Mouse (Mus musculus) lung, embryonic 16.5 days (tissue): ENCODE measurements around the gene Cbr3. TPM values are rescaled to one million over a fixed set of nuclear protein-coding genes. Genes with fewer than 3 reads are reported as not detected.
A peak's percentile ranks its signal among the peaks of the same experiment; 100 is the strongest.

Source experiments
- ATAC-seq: fragments of 200-750 bp; cut with Nextera tagmentation; 2 replicates; pipeline ENCODE4 v1.8.0; 2017; ENCODE audit warnings: low read depth, mild to moderate bottlenecking, moderate library complexity
- H3K27ac ChIP-seq: fragments of 300-500 bp; sonication (generic); 2 replicates; pipeline ENCODE4 v1.5.1; 2014; ENCODE audit warnings: mild to moderate bottlenecking, control low read depth, low read length
- H3K27me3 ChIP-seq: fragments of 300-500 bp; sonication (generic); 2 replicates; pipeline ENCODE4 v1.6.1; 2014; ENCODE audit warnings: low read depth, low read length, mixed read lengths; ENCODE audit not compliant: control insufficient read depth, insufficient read depth
- H3K36me3 ChIP-seq: fragments of 300-500 bp; sonication (generic); 2 replicates; pipeline ENCODE4 v1.6.1; 2014; ENCODE audit warnings: low read length; ENCODE audit not compliant: control insufficient read depth, insufficient read depth
- H3K4me1 ChIP-seq: fragments of 300-500 bp; sonication (generic); replicated peaks from 2 replicates; pipeline ENCODE4 v1.6.1; 2014; ENCODE audit warnings: low read length, mixed read lengths; ENCODE audit not compliant: control insufficient read depth, insufficient read depth
- H3K4me2 ChIP-seq: fragments of 300-500 bp; sonication (generic); 2 replicates; pipeline ENCODE4 v1.6.1; 2014; ENCODE audit warnings: low read depth, low read length, control low read depth
- H3K4me3 ChIP-seq: fragments of 300-500 bp; sonication (generic); 2 replicates; pipeline ENCODE4 v1.5.1; 2014; ENCODE audit warnings: mild to moderate bottlenecking, low read length, control low read depth
- H3K9ac ChIP-seq: fragments of 300-500 bp; sonication (generic); 2 replicates; pipeline ENCODE4 v1.6.1; 2014; ENCODE audit warnings: low read length, control low read depth
- H3K9me3 ChIP-seq: fragments of 300-500 bp; sonication (generic); 2 replicates; pipeline ENCODE4 v1.6.1; 2016; ENCODE audit warnings: low read length; ENCODE audit not compliant: control insufficient read depth
- WGBS: fragments of 180-500 bp; shearing (Covaris S2); extraction: QIAGEN DNeasy Blood & Tissue Kit; methylation state at CpG from one replicate; pipeline ENCODE4 v1.1.7; 2014; 5-methylcytosine and 5-hydroxymethylcytosine counted together
- polyA plus RNA-seq: library from polyadenylated mRNA; unstranded; fragments of >200 nt; fragmentation: Nextera tagmentation; extraction: Ambion mirVana; gene quantifications from 2 replicates; pipeline ENCODE4 v1.2.1, GENCODE M21; 2015

The Cbr3 gene
- polyA plus RNA-seq, 1 experiment from 2014 or later = 9.0 TPM

DNA sequence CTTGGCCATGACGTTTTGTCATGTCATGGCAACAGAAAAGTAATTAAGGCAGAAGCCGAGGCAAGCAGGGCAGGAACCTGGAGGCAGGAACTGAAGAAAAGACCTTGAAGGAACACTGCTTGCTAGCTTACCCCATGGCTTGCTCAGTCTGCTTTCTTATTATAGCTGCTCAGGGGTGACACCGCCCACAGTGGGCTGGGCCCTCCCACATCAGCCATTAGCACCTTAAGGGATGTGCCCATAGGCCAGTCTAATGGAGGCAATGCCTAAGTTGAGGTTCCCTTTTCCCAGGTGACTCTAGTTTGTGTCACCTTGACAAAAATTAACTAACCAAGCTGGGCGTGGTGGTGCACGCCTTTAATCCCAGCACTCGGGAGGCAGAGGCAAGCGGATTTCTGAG, 24.1 kb downstream of the Cbr3 start:
- H3K9me3 ChIP-seq = no peaks in the 10 kb centered on the region
- no peaks in the 10 kb centered on the region for H3K4me1 ChIP-seq
- no peak overlapping the region for H3K27ac ChIP-seq
- H3K4me3 ChIP-seq = no peak overlapping the region
- no peak overlapping the region for H3K9ac ChIP-seq
- no peaks in the 10 kb centered on the region for H3K27me3 ChIP-seq
- H3K4me2 ChIP-seq = no peak overlapping the region
- no peaks in the 10 kb centered on the region for H3K36me3 ChIP-seq
- no peak for ATAC-seq
- WGBS = 86% methylated on average over 7 of the region's 7 CpGs

DNA sequence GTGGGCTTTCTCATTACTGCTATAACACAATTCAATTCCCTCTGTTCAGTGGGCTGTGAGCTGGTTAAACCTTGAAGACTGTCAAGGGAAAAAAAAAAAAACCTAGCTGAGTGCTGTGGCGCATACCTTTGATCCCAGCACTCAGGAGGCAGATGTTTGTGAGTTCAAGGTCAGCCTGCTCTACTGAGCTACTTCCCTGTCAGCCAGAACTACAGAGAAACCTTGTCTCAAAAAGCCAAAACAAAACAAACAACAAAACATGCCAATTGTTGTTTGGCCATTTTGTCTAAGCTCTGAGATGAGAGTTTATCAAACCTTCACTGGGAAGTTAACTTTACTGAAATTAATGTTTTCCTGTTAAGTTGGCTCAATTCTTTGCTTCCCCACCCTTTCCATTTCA, 26.2 kb downstream of the Cbr3 start:
- no peak overlapping the region for H3K4me3 ChIP-seq
- no peaks in the 10 kb centered on the region for H3K36me3 ChIP-seq
- peaks cover 10% of the 10 kb centered on the region for H3K4me1 ChIP-seq
- ATAC-seq = no peak
- no peak overlapping the region for H3K4me2 ChIP-seq
- H3K9me3 ChIP-seq = no peaks in the 10 kb centered on the region
- no peaks in the 10 kb centered on the region; the same call in 1 of the 2 replicates for H3K27me3 ChIP-seq
- no peak overlapping the region for H3K9ac ChIP-seq
- no peak overlapping the region for H3K27ac ChIP-seq
- 55% methylated on average over 1 of the region's 1 CpGs for WGBS

DNA sequence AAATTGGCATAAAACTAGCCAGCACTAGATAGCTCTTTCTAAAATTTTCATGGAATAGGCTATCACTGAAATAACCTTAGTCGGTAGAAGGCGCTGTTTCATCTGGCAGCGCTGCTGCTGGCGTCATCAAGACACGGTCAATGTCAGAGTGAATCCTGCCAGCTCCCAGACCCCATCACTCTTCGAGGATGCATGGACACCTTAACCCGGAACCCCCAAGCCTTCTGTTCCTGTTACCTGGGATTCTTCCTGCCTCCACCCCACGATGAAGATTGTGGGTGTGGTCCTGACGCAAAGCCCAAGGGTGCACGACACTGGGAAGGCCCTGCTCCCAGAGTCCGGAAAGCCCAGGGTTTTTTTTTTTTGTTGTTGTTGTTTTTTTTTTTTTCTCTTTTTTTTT, 27.9 kb downstream of the Cbr3 start:
- Histone ChIP-seq H3K4me1 (peaks cover 15% of the 10 kb centered on the region), H3K4me3 (peak overlapping the region; percentile 79), H3K36me3 (no peaks in the 10 kb centered on the region), H3K27me3 (no peaks in the 10 kb centered on the region; the same call in 1 of the 2 replicates), H3K27ac (peak overlapping the region; percentile 70), H3K4me2 (peak overlapping the region; percentile 73), H3K9ac (peak overlapping the region; percentile 55; the same call in 1 of the 2 replicates), H3K9me3 (no peaks in the 10 kb centered on the region)
- under 1% methylated on average over 11 of the region's 11 CpGs for WGBS
- peak; percentile 29 for ATAC-seq

DNA sequence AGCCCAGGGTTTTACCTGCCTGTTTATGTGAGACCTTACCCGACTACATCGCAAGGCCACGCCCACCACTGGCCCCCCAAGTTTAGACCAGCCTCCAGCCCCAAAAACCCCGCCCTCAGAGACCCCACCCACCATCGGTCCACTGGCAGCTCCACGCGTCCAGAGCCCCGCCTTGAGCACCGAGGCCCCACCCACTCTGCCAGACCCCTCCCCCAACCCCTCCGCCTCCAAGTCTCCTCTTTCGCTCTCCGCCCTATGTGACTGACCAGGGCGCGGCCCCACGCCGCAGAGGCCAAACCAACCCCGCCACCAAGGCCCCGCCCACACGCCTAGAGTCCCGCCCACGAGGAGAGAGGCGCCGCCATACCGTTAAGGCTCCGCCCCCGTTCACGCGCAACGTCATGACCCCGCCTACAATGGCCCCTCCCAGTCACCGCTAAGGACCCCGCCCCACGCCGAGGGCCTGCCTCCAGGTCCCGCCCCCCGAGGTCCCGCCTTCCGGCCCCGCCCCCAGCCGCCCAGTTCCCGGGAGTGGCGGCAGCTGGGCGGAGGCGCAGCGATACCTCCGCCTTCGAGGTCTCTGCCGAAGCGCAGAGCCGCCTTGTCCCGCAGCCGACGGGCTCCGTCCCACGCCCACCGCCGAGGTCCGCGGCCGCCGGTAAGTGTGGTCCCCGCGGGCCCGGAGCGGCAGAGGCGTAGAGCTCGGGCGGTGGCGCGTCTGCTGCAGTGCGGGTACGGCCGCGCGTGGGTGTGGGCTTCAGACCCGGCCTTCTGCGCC, 28.6 kb downstream of the Cbr3 start, which contains the start of gene Dop1b:
TSS of gene Dop1b (plus strand) at position 494 of the 778 bp plus-strand sequence.
- ATAC-seq = peak; percentile 95
- Histone ChIP-seq H3K4me3 (peak within 1 kb of the TSS; percentile 79), H3K36me3 (no peaks in the 10 kb centered on the region), H3K9me3 (no peaks in the 10 kb centered on the region), H3K9ac (peak within 1 kb of the TSS; percentile 89), H3K27me3 (no peaks in the 10 kb centered on the region; the same call in 1 of the 2 replicates), H3K4me1 (peaks cover 22% of the 10 kb centered on the region), H3K27ac (peak within 1 kb of the TSS; percentile 70), H3K4me2 (peak within 1 kb of the TSS; percentile 87)
- WGBS = under 1% methylated on average over 56 of the region's 77 CpGs

DNA sequence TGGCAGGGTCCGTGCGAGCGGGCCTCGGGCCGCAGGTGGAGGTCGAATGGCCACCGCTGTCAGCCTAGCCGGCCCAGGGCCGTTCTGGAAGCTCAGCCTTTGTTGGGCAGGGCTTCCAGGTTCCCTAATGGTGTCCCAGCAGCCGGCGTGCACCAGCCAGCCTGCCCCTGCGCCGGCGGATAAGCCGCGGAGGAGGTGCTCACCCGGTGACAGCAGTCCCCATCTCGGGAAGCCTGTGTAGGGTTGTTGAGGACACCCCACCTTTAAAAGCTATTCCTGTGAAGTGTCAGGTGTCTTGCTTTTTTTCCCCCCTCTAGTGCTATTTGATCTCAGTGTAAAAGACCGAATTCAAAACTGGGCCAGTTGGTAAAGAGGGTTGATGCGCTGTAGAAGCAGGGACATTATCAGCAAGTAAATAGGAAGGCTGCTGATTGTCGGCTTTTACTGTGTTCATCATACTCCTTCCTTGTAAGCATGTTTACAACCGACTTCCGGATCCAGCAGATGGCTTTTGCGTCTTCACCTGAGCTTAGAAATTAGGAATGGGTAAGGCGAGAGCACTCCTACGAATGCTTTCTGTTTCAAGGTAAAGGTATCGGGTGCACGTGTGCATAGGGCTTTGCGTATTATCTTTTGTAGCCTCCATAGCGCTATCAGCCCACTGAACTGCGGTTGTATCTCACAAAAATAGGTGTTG, 29.3 kb downstream of the Cbr3 start:
- H3K36me3 ChIP-seq = no peaks in the 10 kb centered on the region
- H3K27me3 ChIP-seq = no peaks in the 10 kb centered on the region; the same call in 1 of the 2 replicates
- H3K4me2 ChIP-seq = peak overlapping the region; percentile 87
- H3K27ac ChIP-seq = peak overlapping the region; percentile 41
- H3K9me3 ChIP-seq = no peaks in the 10 kb centered on the region
- H3K4me3 ChIP-seq = peak overlapping the region; percentile 79
- ATAC-seq = no peak
- peak overlapping the region; percentile 89 for H3K9ac ChIP-seq
- peaks cover 29% of the 10 kb centered on the region for H3K4me1 ChIP-seq
- 6% methylated on average over 31 of the region's 31 CpGs for WGBS

DNA sequence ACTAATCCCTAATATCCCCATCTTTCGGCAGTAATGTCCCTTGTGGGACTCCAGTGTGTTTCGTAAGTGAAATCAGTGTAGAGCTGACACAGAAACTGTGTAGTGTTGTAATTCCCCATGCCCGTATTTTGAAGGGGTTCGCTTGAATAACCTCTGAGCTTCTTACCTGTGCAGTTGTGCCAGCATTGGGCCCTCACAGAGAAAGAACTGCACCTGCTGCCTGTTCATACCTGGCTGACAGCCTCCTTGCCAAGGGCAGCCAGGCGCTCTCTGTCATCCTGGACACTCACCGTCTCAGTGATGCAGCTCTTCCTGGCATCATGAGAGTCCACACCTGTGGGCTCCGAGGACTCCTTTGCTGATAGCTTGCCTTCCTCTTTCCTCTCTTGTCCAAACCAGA, 30.0 kb downstream of the Cbr3 start:
- no peaks in the 10 kb centered on the region for H3K9me3 ChIP-seq
- H3K9ac ChIP-seq = no peak overlapping the region
- H3K4me2 ChIP-seq = peak overlapping the region; percentile 87
- no peaks in the 10 kb centered on the region for H3K36me3 ChIP-seq
- WGBS = 75% methylated on average over 7 of the region's 7 CpGs
- no peak overlapping the region for H3K27ac ChIP-seq
- no peak for ATAC-seq
- H3K27me3 ChIP-seq = no peaks in the 10 kb centered on the region; the same call in 1 of the 2 replicates
- peaks cover 30% of the 10 kb centered on the region for H3K4me1 ChIP-seq
- H3K4me3 ChIP-seq = peak overlapping the region; percentile 79

DNA sequence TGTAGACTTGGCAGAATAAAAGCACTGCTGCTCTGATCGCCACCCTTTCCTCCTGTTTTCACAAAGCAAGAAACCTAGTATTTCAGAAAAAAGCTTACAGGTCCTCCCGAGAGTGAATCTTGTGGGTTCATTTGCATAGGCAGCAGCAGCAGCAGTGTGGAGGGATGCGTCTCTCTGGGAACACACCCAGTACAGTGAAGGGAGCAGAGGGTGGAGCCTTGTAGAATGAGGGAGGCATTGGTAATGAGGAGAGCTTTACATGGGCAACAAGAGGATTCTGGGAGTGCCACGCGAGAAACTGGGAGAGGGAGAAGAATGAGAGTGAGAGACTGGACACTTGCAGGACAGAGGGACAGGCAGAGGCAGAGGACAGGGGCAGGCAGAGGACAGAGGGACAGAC, 31.4 kb downstream of the Cbr3 start:
- Histone ChIP-seq H3K27me3 (no peaks in the 10 kb centered on the region; the same call in 1 of the 2 replicates), H3K4me2 (no peak overlapping the region), H3K4me1 (peaks cover 30% of the 10 kb centered on the region), H3K27ac (no peak overlapping the region), H3K4me3 (no peak overlapping the region), H3K36me3 (no peaks in the 10 kb centered on the region), H3K9me3 (no peaks in the 10 kb centered on the region), H3K9ac (no peak overlapping the region)
- ATAC-seq = no peak
- 35% methylated on average over 5 of the region's 5 CpGs for WGBS

DNA sequence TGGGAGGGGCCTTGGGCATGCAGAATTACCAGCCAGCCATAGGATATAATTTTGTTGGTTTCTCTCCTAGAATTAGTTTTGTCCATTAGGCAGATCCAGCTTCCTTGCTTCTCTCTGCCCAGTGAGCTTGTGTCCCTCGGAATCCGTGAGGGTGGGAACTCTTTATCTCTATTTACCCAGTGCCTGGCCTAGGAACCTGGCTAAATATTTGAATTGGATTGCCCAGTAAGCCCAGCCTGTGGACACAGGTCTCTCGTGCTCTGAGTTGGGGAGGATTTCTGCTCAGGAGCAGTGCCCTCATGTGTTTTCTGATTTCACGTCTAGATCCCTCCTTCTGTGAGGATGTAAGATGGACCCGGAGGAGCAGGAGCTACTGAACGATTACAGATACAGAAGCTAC, 32.8 kb downstream of the Cbr3 start:
- no peak for ATAC-seq
- no peak overlapping the region for H3K4me2 ChIP-seq

DNA sequence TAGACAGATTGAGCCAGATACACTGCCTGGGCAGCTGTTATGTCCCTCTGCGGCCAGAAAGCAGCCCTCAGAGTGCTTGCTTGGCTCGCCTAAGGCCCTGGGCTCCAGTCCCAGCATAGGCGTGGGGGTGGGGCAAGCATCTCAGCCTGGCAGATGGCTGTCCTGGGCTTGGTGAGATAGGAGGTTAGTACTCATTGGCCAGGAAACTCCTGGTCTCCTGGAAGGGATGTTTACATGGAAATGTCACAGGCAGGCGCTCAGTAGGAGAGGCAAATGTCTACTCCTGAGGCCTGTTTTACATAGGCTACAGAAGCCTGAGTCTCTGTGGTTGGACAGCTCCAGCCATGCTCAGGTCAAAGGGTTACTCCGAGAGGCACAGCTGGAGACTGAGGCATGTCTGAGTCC, 34.3 kb downstream of the Cbr3 start:
- H3K4me3 ChIP-seq = no peak overlapping the region
- WGBS = 22% methylated on average over 5 of the region's 5 CpGs
- H3K9ac ChIP-seq = no peak overlapping the region
- H3K4me1 ChIP-seq = peaks cover 29% of the 10 kb centered on the region
- ATAC-seq = peak; percentile 71
- 0 out of 2 replicates have a peak overlapping the region, but pooled peaks have one; percentile 14 for H3K27ac ChIP-seq
- H3K36me3 ChIP-seq = no peaks in the 10 kb centered on the region
- no peaks in the 10 kb centered on the region for H3K9me3 ChIP-seq
- H3K4me2 ChIP-seq = no peak overlapping the region
- no peaks in the 10 kb centered on the region; the same call in 1 of the 2 replicates for H3K27me3 ChIP-seq

More for the DNA sequence above, 32.8 kb downstream of the Cbr3 start:
- no peaks in the 10 kb centered on the region for H3K9me3 ChIP-seq
- H3K9ac ChIP-seq = no peak overlapping the region
- WGBS = 57% methylated on average over 6 of the region's 6 CpGs
- H3K27ac ChIP-seq = peak overlapping the region; percentile 42
- no peaks in the 10 kb centered on the region; the same call in 1 of the 2 replicates for H3K27me3 ChIP-seq
- H3K36me3 ChIP-seq = no peaks in the 10 kb centered on the region
- H3K4me3 ChIP-seq = no peak overlapping the region
- H3K4me1 ChIP-seq = peaks cover 30% of the 10 kb centered on the region
